Mouse (Mus musculus): ENCODE results near the gene Limk2. TPM values are rescaled to one million over a fixed set of nuclear protein-coding genes. Genes with fewer than 3 reads are reported as not detected.

The Limk2 gene
- polyA plus RNA-seq, 1 experiment: 21.6 TPM

DNA sequence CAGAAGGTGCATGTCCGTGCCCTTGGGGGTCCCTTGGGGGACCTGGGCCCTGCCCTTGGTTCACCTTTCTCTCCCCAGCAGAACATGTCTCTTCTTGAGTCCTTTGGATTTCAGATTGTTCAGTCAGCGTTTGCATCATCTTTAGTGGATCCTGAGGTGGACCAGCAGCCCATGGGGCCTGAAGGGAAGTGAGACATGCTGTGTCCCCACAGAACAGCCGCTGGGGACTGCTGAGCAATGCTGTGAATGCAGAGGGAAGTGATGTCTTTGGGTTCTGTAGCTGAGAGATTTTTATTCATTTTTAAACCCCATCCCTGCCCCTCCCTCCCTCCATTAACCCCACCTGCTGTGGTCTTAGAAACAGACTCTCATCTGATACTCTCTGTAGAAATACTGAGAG is 101.1 kb downstream of the Limk2 start:
- Histone ChIP-seq H3K79me3 (ENCODE audit: low read depth) (peaks cover 3% of the 10 kb centered on the region), H3K79me2 (ENCODE audit: control insufficient read depth, insufficient read depth) (peaks cover 38% of the 10 kb centered on the region), H3K4me3 (ENCODE audit: insufficient read depth, poor library complexity, severe bottlenecking) (no peak overlapping the region), H3ac (ENCODE audit: control insufficient read depth, insufficient read length, low read depth) (no peak overlapping the region), H3K27me3 (ENCODE audit: control insufficient read depth, insufficient read depth, insufficient read length) (no peaks in the 10 kb centered on the region), H3K36me3 (ENCODE audit: control insufficient read depth, insufficient read depth) (peaks cover 83% of the 10 kb centered on the region)
- TF ChIP-seq MAX (IDR thresholded peaks at IDR 0.05) (no peak), MYOG (IDR thresholded peaks at IDR 0.05; ENCODE audit: control insufficient read depth, extremely low read depth, insufficient read length) (no peak), USF1 (IDR thresholded peaks at IDR 0.05; ENCODE audit: low read depth) (no peak), FOSL1 (IDR thresholded peaks at IDR 0.05; ENCODE audit: insufficient read depth, low read length, poor library complexity, severe bottlenecking) (no peak), CTCF (IDR thresholded peaks at IDR 0.05; ENCODE audit: control insufficient read depth, insufficient read depth, insufficient read length) (no peak), CEBPB (IDR thresholded peaks at IDR 0.05; ENCODE audit: low read depth) (no peak), MYOD1 (IDR thresholded peaks at IDR 0.05; ENCODE audit: control insufficient read depth, insufficient read length, low read depth) (no peak)

DNA sequence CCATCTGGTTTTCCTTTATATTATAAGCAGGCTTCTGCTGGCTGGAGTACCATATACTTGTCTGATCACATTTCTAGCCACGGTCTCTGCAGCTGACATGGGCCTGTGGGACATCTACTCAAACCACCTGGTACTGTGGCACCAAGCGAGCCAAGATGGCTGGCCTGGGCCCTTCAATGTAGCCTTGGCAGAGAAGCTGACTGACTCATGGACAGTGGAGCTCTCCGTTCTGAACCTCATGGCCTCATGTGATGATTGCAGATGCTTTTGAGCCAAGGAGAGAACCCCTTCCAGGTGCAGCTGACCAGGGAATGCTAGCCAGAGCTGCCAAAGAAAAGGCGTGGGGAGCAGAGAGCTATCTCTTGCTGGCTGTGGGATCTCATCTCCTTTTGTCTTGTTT is 103.2 kb downstream of the Limk2 start:
- TF ChIP-seq MAX (IDR thresholded peaks at IDR 0.05) (no peak), MYOD1 (IDR thresholded peaks at IDR 0.05; ENCODE audit: control insufficient read depth, insufficient read length, low read depth) (no peak), FOSL1 (IDR thresholded peaks at IDR 0.05; ENCODE audit: insufficient read depth, low read length, poor library complexity, severe bottlenecking) (no peak), MYOG (IDR thresholded peaks at IDR 0.05; ENCODE audit: control insufficient read depth, extremely low read depth, insufficient read length) (no peak), USF1 (IDR thresholded peaks at IDR 0.05; ENCODE audit: low read depth) (no peak), CEBPB (IDR thresholded peaks at IDR 0.05; ENCODE audit: low read depth) (no peak), CTCF (IDR thresholded peaks at IDR 0.05; ENCODE audit: control insufficient read depth, insufficient read depth, insufficient read length) (no peak)
- Histone ChIP-seq H3K36me3 (ENCODE audit: control insufficient read depth, insufficient read depth) (peaks cover 95% of the 10 kb centered on the region), H3K79me3 (ENCODE audit: low read depth) (peaks cover 11% of the 10 kb centered on the region), H3K27me3 (ENCODE audit: control insufficient read depth, insufficient read depth, insufficient read length) (no peaks in the 10 kb centered on the region), H3K79me2 (ENCODE audit: control insufficient read depth, insufficient read depth) (peaks cover 56% of the 10 kb centered on the region), H3K4me3 (ENCODE audit: insufficient read depth, poor library complexity, severe bottlenecking) (no peak overlapping the region), H3ac (ENCODE audit: control insufficient read depth, insufficient read length, low read depth) (no peak overlapping the region)

DNA sequence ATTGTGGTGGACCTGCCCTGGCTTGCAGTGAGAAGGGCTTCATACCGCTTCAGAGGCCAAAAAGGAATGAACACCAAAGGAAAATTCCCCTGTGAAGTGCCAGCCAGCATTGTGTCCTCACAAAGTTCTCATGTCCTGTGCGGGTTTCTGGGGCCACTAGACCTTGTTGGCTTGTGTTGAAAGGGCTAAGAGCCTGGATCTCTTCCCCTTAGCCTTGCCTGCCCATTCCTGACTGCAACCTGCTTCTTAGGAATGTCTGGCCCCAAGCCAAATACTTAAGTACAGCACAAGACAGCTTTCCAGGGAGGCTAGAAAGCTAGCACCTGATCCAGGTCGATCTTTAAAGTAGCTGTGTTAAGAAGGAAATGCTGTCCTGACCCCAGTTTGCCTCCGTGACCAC is 106.2 kb downstream of the Limk2 start:
- no peak for TF ChIP-seq MYOG (IDR thresholded peaks at IDR 0.05; ENCODE audit: control insufficient read depth, extremely low read depth, insufficient read length)
- no peak for TF ChIP-seq MYOD1 (IDR thresholded peaks at IDR 0.05; ENCODE audit: control insufficient read depth, insufficient read length, low read depth)
- no peak for TF ChIP-seq FOSL1 (IDR thresholded peaks at IDR 0.05; ENCODE audit: insufficient read depth, low read length, poor library complexity, severe bottlenecking)
- TF ChIP-seq CEBPB (IDR thresholded peaks at IDR 0.05; ENCODE audit: low read depth): no peak
- no peak for TF ChIP-seq CTCF (IDR thresholded peaks at IDR 0.05; ENCODE audit: control insufficient read depth, insufficient read depth, insufficient read length)
- no peak for TF ChIP-seq MAX (IDR thresholded peaks at IDR 0.05)
- no peak for TF ChIP-seq USF1 (IDR thresholded peaks at IDR 0.05; ENCODE audit: low read depth)
- H3K79me2 ChIP-seq (ENCODE audit: control insufficient read depth, insufficient read depth): peaks cover 70% of the 10 kb centered on the region
- no peak overlapping the region for H3K4me3 ChIP-seq (ENCODE audit: insufficient read depth, poor library complexity, severe bottlenecking)
- peaks cover 12% of the 10 kb centered on the region for H3K79me3 ChIP-seq (ENCODE audit: low read depth)
- H3K27me3 ChIP-seq (ENCODE audit: control insufficient read depth, insufficient read depth, insufficient read length): no peaks in the 10 kb centered on the region
- H3ac ChIP-seq (ENCODE audit: control insufficient read depth, insufficient read length, low read depth): no peak overlapping the region
- H3K36me3 ChIP-seq (ENCODE audit: control insufficient read depth, insufficient read depth): peaks cover 96% of the 10 kb centered on the region

DNA sequence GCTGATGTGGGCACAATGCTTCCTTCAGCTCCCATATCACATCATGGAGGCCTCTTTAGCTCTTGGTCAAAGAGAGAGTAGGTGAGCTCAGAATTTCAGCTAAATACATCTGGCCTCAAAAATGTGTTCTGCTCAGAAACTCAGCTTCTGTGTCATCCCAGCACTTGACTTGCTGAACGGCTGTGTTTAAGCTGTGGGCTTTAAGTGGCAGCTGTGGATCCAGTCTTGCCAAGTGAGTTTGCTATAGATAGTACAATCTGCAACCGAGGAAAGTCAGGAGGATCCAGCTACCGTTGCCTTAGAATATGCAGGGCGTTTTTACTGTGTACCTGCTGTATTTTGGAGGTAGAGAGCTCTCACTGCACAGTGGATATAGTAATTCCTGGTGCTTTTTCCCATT is 106.6 kb downstream of the Limk2 start:
- Histone ChIP-seq H3K79me2 (ENCODE audit: control insufficient read depth, insufficient read depth) (peaks cover 70% of the 10 kb centered on the region), H3K79me3 (ENCODE audit: low read depth) (peaks cover 12% of the 10 kb centered on the region), H3K27me3 (ENCODE audit: control insufficient read depth, insufficient read depth, insufficient read length) (no peaks in the 10 kb centered on the region), H3K36me3 (ENCODE audit: control insufficient read depth, insufficient read depth) (peaks cover 93% of the 10 kb centered on the region), H3K4me3 (ENCODE audit: insufficient read depth, poor library complexity, severe bottlenecking) (no peak overlapping the region), H3ac (ENCODE audit: control insufficient read depth, insufficient read length, low read depth) (no peak overlapping the region)
- no peak for TF ChIP-seq MAX (IDR thresholded peaks at IDR 0.05)
- TF ChIP-seq CEBPB (IDR thresholded peaks at IDR 0.05; ENCODE audit: low read depth): no peak
- TF ChIP-seq USF1 (IDR thresholded peaks at IDR 0.05; ENCODE audit: low read depth): no peak
- TF ChIP-seq MYOD1 (IDR thresholded peaks at IDR 0.05; ENCODE audit: control insufficient read depth, insufficient read length, low read depth): no peak
- no peak for TF ChIP-seq MYOG (IDR thresholded peaks at IDR 0.05; ENCODE audit: control insufficient read depth, extremely low read depth, insufficient read length)
- no peak for TF ChIP-seq CTCF (IDR thresholded peaks at IDR 0.05; ENCODE audit: control insufficient read depth, insufficient read depth, insufficient read length)
- no peak for TF ChIP-seq FOSL1 (IDR thresholded peaks at IDR 0.05; ENCODE audit: insufficient read depth, low read length, poor library complexity, severe bottlenecking)

DNA sequence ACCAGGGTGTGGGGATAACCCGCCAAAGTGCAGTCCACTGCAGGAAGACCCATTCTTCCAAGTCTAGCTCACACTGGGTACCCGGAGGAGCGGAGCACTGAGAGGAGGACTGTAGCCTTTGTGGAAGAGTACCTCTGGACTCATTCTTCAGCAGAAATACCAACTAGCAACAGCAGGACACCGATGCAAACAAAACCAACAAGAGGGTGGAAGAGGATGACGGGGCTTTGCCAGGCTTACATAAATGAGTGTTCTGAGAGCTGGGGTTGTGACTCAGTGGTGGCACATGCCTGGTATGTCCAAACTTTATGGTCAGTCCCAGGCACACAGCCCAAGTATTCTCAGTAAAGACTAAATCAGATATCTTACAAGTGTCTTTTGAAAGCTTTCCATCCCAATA is 107.9 kb downstream of the Limk2 start:
- H3K36me3 ChIP-seq (ENCODE audit: control insufficient read depth, insufficient read depth): peaks cover 93% of the 10 kb centered on the region
- peaks cover 72% of the 10 kb centered on the region for H3K79me2 ChIP-seq (ENCODE audit: control insufficient read depth, insufficient read depth)
- no peak overlapping the region for H3ac ChIP-seq (ENCODE audit: control insufficient read depth, insufficient read length, low read depth)
- no peak overlapping the region for H3K4me3 ChIP-seq (ENCODE audit: insufficient read depth, poor library complexity, severe bottlenecking)
- TF ChIP-seq MAX (IDR thresholded peaks at IDR 0.05): no peak
- no peak for TF ChIP-seq MYOD1 (IDR thresholded peaks at IDR 0.05; ENCODE audit: control insufficient read depth, insufficient read length, low read depth)
- H3K79me3 ChIP-seq (ENCODE audit: low read depth): peaks cover 19% of the 10 kb centered on the region
- H3K27me3 ChIP-seq (ENCODE audit: control insufficient read depth, insufficient read depth, insufficient read length): no peaks in the 10 kb centered on the region

DNA sequence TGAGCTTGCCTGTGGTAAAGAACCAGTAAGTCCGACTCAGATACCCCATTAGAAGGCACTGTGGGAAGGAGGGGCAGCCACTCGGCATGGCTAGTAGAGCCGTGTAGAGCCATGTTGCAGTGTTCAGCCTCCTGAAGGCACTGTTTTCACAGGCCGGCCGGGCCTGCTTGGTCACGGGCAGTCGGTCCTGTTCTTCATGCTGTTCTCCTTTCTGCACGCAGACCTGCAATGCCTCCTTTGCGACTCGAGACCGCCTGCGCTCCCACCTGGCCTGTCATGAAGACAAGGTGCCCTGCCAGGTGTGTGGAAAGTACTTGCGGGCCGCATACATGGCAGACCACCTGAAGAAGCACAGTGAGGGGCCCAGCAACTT is 110.2 kb downstream of the Limk2 start:
- TF ChIP-seq USF1 (IDR thresholded peaks at IDR 0.05; ENCODE audit: low read depth): no peak
- TF ChIP-seq MAX (IDR thresholded peaks at IDR 0.05): no peak
- no peak for TF ChIP-seq FOSL1 (IDR thresholded peaks at IDR 0.05; ENCODE audit: insufficient read depth, low read length, poor library complexity, severe bottlenecking)
- TF ChIP-seq CTCF (IDR thresholded peaks at IDR 0.05; ENCODE audit: control insufficient read depth, insufficient read depth, insufficient read length): no peak
- TF ChIP-seq CEBPB (IDR thresholded peaks at IDR 0.05; ENCODE audit: low read depth): no peak
- TF ChIP-seq MYOD1 (IDR thresholded peaks at IDR 0.05; ENCODE audit: control insufficient read depth, insufficient read length, low read depth): no peak
- TF ChIP-seq MYOG (IDR thresholded peaks at IDR 0.05; ENCODE audit: control insufficient read depth, extremely low read depth, insufficient read length): no peak
- Histone ChIP-seq H3K4me3 (ENCODE audit: insufficient read depth, poor library complexity, severe bottlenecking) (no peak overlapping the region), H3K36me3 (ENCODE audit: control insufficient read depth, insufficient read depth) (peaks cover 93% of the 10 kb centered on the region), H3ac (ENCODE audit: control insufficient read depth, insufficient read length, low read depth) (no peak overlapping the region), H3K79me3 (ENCODE audit: low read depth) (peaks cover 28% of the 10 kb centered on the region), H3K79me2 (ENCODE audit: control insufficient read depth, insufficient read depth) (peaks cover 77% of the 10 kb centered on the region), H3K27me3 (ENCODE audit: control insufficient read depth, insufficient read depth, insufficient read length) (no peaks in the 10 kb centered on the region)
